Mouse (Mus musculus) gastrocnemius, adult 8-10 months (tissue): Measurements from ENCODE around the gene Hist1h2ak. TPM values are rescaled to one million over a fixed set of nuclear protein-coding genes. Genes with fewer than 3 reads are reported as not detected.

ENCODE experiments used
- microRNA-seq: library from miRNA; unstranded; fragments of <30 nt; microRNA quantifications from one replicate; pipeline ENCODE4 v1.2.0, GENCODE M21; 2022
- total RNA-seq, 4 experiments: library from RNA; stranded (reverse); gene quantifications; 2 replicates each; pipeline ENCODE4 v1.2.4; 2022

The Hist1h2ak gene
- total RNA-seq, 4 experiments from 2014 or later: not detected

Small RNAs within 50 kb of the gene (microRNA-seq; reads per million reads assigned to microRNA genes)
- not detected for gene Gm44346
- not detected for gene Gm44357
- gene Gm44367: not detected
- not detected for gene Gm44454

Other genes with a start within 250 kb of the Hist1h2ak start
- gene Zkscan8, start 222.7 kb downstream of the Hist1h2ak start, total RNA-seq: 1 to 10 TPM; 4.6 to 9.3 (median 7.2) TPM
- gene Olfr1366, start 211.0 kb downstream of the Hist1h2ak start, total RNA-seq: not detected
- not detected for gene Olfr1535, start 193.9 kb downstream of the Hist1h2ak start, total RNA-seq
- not detected for gene Olfr1364, start 172.1 kb downstream of the Hist1h2ak start, total RNA-seq
- gene Olfr1362, start 139.8 kb downstream of the Hist1h2ak start, total RNA-seq: not detected
- gene Olfr11, start 111.3 kb downstream of the Hist1h2ak start, total RNA-seq: not detected
- not detected for gene Olfr1361, start 90.4 kb downstream of the Hist1h2ak start, total RNA-seq
- gene Olfr1360, start 76.4 kb downstream of the Hist1h2ak start, total RNA-seq: not detected
- not detected for gene Olfr1359, start 55.7 kb downstream of the Hist1h2ak start, total RNA-seq
- 1 to 10 TPM in 3 of 4 experiments, under 1 TPM in 1; 0.99 to 6.6 (median 3.4) TPM for gene Hist1h2bl, start 37.7 kb downstream of the Hist1h2ak start, total RNA-seq
- gene Hist1h2ai, start 37.4 kb downstream of the Hist1h2ak start, total RNA-seq: 1 to 10 TPM in 3 of 4 experiments, not detected in 1; 1.8 to 3.3 (median 2.6) TPM
- not detected for gene Hist1h3h, start 36.2 kb downstream of the Hist1h2ak start, total RNA-seq
- not detected for gene Hist1h2bm, start 31.8 kb downstream of the Hist1h2ak start, total RNA-seq
- 1 to 10 TPM in 1 of 4 experiments, under 1 TPM in 2, not detected in 1; 0.67 to 1.6 (median 0.90) TPM for gene Hist1h4j, start 18.8 kb downstream of the Hist1h2ak start, total RNA-seq
- 10 to 100 TPM in 1 of 4 experiments, 1 to 10 TPM in 3; 5.0 to 10.8 (median 6.7) TPM for gene Hist1h4k, start 3.3 kb downstream of the Hist1h2ak start, total RNA-seq
- gene Hist1h2bn, start 296 bp upstream of the Hist1h2ak start, total RNA-seq: 1 to 10 TPM in 2 of 4 experiments, not detected in 2; 1.5 to 1.8 TPM
- gene Hist1h1b, start 26.8 kb upstream of the Hist1h2ak start, total RNA-seq: 1 to 10 TPM in 1 of 4 experiments, under 1 TPM in 2, not detected in 1; 0.40 to 1.2 (median 0.70) TPM
- 10 to 100 TPM in 3 of 4 experiments, 1 to 10 TPM in 1; 9.4 to 19.6 (median 16.7) TPM for gene Hist1h3i, start 29.5 kb upstream of the Hist1h2ak start, total RNA-seq
- gene Hist1h2an, start 33.4 kb upstream of the Hist1h2ak start, total RNA-seq: not detected
- 1 to 10 TPM in 1 of 4 experiments, under 1 TPM in 1, not detected in 2; 0.73 to 2.1 TPM for gene Hist1h2bp, start 33.6 kb upstream of the Hist1h2ak start, total RNA-seq
- gene Hist1h2bq, start 56.4 kb upstream of the Hist1h2ak start, total RNA-seq: 10 to 100 TPM; 13.3 to 26.7 (median 21.1) TPM
- 1 to 10 TPM in 1 of 4 experiments, not detected in 3; 3.4 TPM for gene Hist1h2ao, start 56.6 kb upstream of the Hist1h2ak start, total RNA-seq
- 10 to 100 TPM; 49.7 to 72.4 (median 56.2) TPM for gene Hist1h4m, start 57.9 kb upstream of the Hist1h2ak start, total RNA-seq
- 10 to 100 TPM in 1 of 4 experiments, 1 to 10 TPM in 1, not detected in 2; 9.2 to 18.0 TPM for gene Hist1h4n, start 78.4 kb upstream of the Hist1h2ak start, total RNA-seq
- gene Hist1h2ap, start 79.7 kb upstream of the Hist1h2ak start, total RNA-seq: 1 to 10 TPM in 2 of 4 experiments, not detected in 2; 1.4 to 2.6 TPM
- 10 to 100 TPM; 13.3 to 26.6 (median 21.0) TPM for gene Hist1h2br, start 79.9 kb upstream of the Hist1h2ak start, total RNA-seq
- gene Zfp184, start 191.3 kb upstream of the Hist1h2ak start, total RNA-seq: 1 to 10 TPM in 1 of 4 experiments, under 1 TPM in 3; 0.48 to 1.4 (median 0.80) TPM
- not detected for gene Pom121l2, start 227.4 kb upstream of the Hist1h2ak start, total RNA-seq